Mouse (Mus musculus): ENCODE measurements around the gene Rph3al.

The Rph3al gene

DNA sequence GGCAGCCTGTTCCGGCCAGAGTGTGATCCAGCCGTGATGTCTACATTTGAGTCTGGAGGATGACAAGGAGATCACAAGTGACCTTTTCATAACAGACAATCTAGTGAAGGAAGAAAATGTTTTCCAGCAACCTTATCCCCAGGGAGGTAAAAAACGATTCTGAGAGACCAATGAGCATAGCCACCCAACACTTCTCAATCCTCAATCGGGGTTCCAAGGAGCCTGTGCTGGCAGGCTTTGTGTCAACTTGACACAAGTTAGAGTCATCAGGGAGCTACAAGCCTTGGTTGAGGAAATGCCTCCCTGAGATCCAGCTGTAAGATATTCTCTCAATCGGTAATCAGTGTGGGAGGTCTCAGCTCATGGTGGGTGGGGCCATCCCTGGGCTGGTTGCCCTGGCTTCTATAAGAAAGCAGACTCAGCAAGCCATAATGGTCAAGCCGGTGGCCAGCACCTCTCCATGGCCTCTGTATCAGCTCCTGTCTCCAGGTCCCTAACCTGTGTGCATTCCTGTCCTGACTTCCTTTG lies at the start of gene Rph3al:
Gene Rph3al (minus strand): TSS at position 51 of the 528 bp plus-strand sequence.
- DNase-seq: peak; percentile 78

DNA sequence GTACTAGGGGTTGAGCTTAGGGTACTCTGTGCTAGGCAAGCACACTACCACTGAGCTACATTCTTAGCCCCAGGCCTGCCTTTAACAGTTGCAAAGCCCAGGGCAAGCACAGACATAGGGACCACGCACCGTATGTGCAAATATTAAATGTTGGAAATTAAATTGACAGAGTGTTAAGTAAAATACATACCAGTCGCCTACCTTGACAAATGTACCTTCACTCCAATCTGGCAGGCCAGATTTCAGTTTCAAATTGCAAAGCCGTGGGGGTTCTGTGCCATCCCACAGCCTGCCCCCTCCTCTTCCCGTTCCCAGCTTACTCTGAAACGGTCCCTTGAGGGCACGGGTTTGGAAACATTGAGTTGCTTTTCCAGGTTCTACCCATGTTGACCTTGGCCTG lies 47.7 kb upstream of the Rph3al start:
- DNase-seq: no peak

- no peak for DNase-seq
Observed at GRCm38 (mm10) chr11:75984581-75984980, 46.4 kb upstream of the Rph3al start.

GRCm38 (mm10) chr11:75983194-75983593 lies 45.0 kb upstream of the Rph3al start:
- no peak for DNase-seq

DNA sequence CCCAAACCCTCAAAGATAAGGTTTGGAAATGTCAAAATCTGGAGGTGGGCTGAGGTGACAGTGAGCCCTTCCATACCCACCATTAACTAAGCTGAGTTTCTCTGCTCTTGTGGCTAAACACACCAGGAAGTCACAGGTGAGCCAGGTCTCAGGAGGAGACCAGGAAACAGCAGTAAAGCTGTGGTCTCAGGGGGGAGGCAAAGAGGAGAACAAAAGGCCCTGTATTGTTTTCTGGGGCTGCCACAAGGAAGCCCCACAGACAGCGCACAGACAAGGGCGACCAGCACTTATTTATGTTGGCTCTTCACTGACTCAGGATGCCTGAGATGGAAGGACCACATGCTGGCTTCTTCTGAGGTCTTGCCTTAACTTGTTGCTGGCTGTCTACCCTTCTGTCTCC lies 42.2 kb upstream of the Rph3al start:
- no peak for DNase-seq

DNA sequence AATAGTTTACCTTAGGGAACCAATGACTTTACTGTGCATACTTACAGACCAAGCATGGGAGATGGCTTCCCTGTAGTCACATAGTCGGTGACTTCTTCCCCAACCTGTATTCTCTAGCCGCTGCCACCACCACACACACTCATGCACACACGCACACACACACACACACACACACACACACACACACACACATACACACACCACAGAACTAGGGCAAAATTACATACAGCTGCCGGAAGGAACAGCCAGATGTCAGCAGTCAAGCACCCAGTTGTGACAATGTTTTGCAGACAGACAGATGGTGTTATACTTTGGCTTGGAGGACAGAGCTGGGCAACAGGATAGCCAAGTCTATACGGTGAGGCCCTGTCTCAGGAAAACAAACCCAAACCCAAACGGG lies 39.8 kb upstream of the Rph3al start:
- no peak for DNase-seq

GRCm38 (mm10) chr11:75976748-75977147 lies 38.5 kb upstream of the Rph3al start:
- peak; percentile 67 for DNase-seq

DNA sequence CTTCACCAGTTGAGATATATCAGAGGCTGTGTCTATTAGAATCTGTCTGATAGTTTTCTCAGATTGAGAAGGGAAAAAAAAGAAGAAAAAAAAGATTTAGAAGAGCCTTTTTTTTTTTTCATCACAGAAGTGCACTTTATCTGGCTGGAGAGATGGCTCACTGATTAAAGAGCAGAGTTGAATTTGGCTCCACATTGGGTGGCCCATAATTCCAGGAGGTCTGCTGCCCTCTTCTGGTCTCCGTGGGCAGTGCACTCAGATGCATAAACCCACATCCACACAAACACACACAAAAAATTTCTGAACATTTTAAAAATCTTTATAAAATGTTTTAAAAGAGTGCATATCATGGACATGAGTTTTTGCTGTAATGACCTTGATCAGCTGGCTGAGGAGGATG lies 35.8 kb upstream of the Rph3al start:
- peak; percentile 24 for DNase-seq

GRCm38 (mm10) chr11:75972916-75973567 lies 34.8 kb upstream of the Rph3al start:
- no peak for DNase-seq

- DNase-seq: no peak
Observed at GRCm38 (mm10) chr11:75972188-75972587, 34.0 kb upstream of the Rph3al start.

GRCm38 (mm10) chr11:75970629-75971028 lies 32.4 kb upstream of the Rph3al start:
- no peak for DNase-seq

GRCm38 (mm10) chr11:75968761-75969160 lies 30.5 kb upstream of the Rph3al start:
- no peak for DNase-seq

- peak; percentile 90 for DNase-seq
Observed at GRCm38 (mm10) chr11:75966401-75967372, 28.5 kb upstream of the Rph3al start.

- no peak for DNase-seq
Observed at GRCm38 (mm10) chr11:75965674-75966400, 27.6 kb upstream of the Rph3al start.

DNA sequence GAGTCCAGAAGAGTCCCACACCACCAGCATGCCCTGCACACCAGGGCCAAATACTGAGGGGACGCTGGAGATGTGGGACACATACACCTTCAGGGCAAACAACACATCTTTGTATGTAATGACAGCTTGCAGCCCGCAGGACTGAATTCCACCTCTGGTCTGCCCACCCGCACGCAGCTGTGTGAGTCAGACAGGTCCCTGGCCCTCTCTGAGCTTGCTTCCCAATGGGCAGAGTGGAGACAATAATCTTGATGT lies 26.2 kb upstream of the Rph3al start:
- DNase-seq: no peak

DNA sequence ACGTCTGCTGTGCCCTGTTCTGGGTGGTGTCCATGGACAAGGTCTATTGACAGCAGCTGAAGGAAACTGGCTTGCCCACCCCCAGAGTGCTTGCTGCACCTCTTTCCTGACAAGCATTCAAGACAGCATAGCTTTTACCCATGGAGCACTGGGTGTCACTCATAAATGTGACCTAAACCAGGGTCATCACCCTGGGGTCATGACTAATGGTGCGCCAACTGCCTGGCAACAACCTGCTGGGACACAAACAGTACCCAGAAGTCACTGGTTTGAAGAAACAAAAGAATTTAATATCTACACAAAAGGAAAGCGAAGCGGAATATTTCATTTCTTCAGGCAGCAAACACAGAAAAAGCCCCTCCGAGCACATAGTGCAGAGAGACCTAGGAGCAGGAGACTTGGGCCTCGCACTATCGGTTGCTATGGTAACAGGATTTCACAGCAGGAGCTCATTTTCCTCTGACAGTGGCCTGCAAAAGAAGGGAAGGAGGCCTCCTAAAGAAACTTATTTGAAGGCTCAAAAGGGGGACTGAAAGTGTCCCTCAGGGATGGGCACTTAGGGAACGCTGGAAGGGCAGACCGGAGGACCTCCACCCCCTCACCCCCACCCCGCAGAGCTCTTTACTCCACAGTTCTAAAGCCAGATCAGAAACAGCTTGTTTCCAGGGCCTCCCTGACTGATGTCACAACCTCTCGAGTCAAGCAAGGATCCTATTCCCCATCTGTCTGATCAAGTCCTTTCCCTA lies 25.7 kb upstream of the Rph3al start:
- DNase-seq: no peak

DNA sequence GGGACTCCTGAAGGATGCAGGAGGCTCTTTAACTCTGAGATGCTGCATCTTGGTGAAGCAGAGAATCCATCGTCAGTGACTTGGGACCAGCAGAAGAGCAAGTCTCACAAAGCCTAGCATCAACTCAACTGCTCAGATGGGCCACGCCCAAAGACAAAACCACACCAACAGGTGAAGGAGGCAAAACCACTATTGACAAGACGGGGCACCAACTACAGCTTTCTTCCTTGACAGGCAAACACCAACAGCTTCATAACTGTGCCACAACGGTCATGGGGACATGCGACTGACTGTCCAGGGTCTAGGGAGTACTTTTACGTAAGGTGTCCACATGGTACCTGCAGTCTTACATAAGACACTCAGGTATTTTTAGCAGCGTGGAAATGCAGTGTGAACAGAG lies 23.6 kb upstream of the Rph3al start:
- peak; percentile 26 for DNase-seq

GRCm38 (mm10) chr11:75957124-75957832 lies 19.0 kb upstream of the Rph3al start:
- no peak for DNase-seq

DNA sequence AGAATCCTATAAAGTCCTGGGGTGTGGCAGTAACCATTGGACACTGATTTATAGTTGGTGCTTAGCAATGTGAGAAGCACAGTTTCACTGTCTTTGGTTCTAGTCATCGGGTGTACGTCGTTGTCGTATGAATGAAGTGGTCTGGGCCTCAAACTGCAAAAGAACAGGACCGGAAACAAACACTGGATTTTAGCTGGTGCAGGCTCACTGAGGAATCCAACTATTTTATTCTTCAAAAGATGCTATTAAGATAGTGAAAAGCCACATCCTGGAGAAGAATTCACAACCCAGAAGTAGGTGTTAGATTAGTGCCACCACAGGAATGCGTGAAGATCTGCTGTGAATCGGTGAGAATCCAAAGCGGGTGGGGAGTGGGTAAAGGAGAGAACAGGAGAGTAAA lies 18.4 kb upstream of the Rph3al start:
- DNase-seq: no peak

GRCm38 (mm10) chr11:75954896-75955295 lies 16.7 kb upstream of the Rph3al start:
- DNase-seq: no peak

DNA sequence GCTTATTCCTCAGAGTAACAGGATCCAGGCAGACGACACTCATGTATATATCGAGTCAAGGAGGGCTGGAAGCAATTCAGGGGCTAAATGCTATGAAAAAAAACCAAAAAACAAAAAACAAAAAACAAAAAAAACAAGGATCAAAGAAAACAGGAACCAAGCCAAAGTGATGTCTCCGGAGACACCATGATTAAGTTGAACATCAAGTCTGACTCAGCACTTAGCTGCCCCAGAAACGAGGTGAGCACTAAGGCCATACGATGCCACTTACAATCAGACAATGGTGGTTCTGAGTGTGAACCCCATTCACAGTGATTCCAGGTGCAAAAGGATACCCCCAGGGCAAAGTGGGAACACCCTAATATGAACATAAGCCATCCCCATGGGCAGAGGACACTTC lies 13.7 kb upstream of the Rph3al start:
- no peak for DNase-seq

- DNase-seq: no peak
Observed at GRCm38 (mm10) chr11:75950459-75950858, 12.2 kb upstream of the Rph3al start.
